Mouse (Mus musculus): ENCODE results near the gene Dock7.

The Dock7 gene

DNA sequence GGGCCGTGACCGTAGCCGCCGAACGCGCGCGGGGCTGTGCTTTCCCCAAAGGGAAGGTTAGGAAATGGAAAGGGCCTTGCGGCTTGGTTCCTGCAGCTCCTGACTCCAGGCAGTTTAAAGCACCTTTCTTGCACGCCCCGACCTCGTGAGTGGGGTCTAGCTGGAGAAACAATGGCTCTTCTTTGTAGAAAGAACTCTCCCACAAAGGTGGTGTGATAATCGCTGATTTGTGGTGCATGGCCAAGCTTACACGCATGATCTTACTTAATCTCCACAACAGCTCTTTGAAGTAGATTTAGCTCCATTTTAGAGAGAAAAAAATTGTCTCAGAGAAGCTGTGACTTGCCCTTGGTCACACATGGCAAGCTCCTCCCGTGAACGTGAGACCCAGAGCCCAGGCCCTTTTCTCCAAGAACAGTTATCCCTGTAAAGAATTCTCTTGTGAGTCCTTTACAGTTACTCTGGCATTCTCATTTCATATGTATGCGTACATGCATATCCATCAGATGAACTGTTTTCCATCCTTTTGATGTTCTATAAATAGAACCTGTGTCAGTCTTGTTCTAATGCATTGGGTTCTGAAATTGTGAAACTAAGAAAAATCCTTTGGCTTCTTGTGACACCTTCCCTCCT, 524 bp upstream of the Dock7 start:
- no peak for DNase-seq (ENCODE audit: low read depth)

DNA sequence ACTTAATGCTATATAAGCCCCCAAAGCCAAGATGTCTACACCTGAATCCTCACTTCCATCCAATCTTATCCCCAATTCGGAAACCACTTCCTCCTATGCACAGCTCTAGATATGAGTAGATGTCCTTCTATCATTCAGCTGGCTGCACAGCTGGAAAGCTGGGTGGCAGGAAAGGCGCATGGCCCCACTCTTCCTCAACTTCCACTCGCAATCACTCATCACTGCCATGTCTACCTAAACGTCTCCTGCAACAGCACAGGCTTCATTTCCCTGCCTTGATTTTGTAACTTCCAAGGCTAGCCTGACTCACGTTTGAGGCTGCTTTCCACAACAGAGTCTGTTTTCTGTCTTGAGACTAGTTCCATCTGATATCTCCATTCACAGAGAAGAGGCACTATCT, 1.7 kb downstream of the Dock7 start:
- DNase-seq (ENCODE audit: low read depth) = peak; percentile 34

DNA sequence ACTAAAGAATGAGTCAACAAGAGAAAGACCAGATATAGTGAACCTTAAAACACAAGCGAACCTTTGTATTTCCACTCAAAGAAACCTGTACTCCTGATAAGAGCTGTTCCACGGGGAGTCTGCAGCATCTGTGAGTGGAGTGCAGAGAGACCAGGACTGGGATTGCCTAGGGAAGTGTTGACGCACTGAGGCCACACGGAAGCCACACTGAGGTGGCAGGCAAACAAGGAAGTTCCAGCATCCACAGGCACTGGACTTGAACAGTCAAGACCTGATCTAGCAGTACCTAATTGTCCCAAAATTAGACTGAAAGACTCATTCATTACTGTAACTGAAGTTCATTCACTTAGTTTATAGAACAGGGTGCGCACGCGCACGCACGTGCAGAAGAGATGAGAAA, 4.9 kb downstream of the Dock7 start:
- no peak for DNase-seq (ENCODE audit: low read depth)

DNA sequence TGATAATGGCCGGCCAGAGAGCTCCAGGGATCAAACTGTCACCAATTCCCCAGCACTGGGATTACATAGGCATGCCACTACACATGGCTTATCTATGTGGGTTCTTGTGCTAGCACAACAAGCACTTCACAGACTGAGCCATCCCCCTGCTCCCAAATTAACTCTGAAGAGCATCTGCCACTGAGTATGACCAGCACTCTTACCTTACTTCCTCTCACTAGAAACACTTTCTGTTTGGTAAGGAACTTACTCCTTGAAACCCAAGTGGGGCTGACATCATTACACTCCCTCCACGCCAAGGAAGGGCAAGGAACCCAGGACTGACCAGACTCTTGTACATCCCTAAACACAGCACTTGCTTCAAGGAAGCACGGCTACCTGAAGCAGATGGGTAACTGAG, 9.0 kb downstream of the Dock7 start:
- DNase-seq (ENCODE audit: low read depth) = no peak

DNA sequence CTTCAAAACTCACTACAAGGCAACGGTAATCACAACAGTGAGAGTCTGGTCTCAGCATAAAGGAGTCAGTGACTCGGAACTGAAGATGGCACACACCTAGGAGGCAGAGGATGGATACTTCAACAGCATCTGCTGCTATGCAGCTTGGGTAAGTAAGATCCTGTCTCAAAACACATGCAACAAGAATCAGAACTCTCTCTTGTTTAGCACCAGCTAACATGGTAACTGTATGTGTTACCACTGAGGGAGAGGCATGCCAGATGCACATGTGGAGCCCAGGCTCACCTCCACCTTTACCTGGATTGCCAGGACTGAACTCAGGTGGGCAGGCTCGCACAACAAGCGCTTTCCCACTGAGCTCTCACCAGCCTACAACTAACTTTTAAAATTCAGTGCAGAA, 11.9 kb downstream of the Dock7 start:
- DNase-seq (ENCODE audit: low read depth) = no peak

DNA sequence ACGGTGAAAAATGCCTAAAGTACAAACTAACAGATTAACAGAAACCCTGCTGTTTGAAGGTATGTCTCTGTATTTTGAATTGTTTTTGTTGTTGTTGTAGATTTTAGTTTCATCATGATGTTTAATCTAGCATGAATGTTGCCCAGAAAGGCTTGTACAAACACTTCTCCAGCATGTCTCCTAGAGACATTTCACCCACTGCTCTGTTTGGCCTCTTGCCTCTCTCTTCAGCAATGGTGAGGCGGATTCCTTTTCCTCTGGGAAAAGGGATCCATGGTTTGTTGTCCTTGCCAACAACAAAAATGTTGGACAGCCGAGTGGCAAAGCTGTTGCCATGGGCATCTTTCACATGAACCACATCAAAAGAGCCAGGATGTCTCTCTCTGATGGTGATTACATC, 17.9 kb downstream of the Dock7 start:
- DNase-seq (ENCODE audit: low read depth) = no peak

DNA sequence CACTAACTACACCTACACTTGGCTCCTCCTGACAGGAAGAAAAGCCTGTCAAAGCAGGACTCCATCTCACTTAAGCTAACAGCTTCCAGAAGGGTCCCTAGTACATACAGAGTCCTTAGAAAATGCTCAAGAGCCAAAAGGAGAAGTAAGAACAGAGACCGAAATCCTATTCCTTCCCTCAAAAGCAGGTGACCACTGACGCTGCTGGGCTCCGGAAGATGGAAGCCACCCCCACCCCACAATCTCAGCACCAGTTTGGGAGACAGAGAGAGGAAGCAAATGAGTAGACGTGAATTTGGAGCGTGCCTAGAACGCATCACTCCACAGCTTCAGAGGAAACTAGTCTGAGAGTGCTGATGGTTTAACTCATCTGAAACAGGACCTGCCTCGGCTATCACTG, 20.0 kb downstream of the Dock7 start:
- DNase-seq (ENCODE audit: low read depth) = no peak

DNA sequence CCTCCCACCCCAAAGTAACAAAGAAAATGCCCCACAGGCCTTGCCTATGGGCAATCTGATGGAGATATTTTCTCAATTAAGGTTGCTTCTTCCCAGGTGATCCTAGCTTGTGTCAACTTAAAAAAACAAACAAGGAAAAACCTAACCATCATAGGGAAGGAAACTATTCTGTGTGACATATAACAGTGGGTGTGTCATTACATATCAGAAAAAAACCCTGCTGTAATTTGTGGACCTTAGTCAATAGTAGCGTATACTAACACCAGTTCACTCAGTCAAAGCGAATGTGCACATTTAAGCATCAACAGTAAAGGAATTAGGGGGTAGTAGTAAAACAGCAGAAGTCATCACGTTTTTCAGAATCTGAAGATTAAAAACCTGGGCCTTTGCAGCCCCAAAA, 28.9 kb downstream of the Dock7 start:
- no peak for DNase-seq (ENCODE audit: low read depth)

DNA sequence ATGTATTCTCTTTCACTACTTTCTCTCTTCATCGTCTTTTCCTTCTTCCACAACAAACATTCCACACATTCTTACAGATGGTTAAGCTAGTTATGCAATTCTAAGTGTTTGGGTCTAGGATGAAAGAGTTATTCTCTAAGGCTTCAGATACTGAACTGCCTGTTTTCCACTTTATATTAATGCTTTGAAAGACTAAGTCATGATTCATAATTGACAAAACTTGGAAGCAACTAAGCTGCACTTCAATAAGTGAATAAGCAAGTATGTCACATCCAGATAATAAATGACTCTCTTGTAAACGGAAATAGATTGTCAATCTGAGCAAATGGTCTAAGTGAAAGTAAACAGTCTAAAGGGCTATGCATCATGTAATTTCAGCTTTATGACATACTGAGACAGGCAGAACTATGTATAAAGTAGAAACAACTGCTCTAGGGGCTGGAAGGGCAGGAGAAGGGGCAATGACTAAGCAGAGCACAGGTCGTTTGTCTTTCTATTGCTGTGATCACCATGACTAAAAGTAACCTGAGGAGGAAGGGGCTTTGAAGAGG, 29.5 kb downstream of the Dock7 start:
- peak; percentile 69 for DNase-seq (ENCODE audit: low read depth)

DNA sequence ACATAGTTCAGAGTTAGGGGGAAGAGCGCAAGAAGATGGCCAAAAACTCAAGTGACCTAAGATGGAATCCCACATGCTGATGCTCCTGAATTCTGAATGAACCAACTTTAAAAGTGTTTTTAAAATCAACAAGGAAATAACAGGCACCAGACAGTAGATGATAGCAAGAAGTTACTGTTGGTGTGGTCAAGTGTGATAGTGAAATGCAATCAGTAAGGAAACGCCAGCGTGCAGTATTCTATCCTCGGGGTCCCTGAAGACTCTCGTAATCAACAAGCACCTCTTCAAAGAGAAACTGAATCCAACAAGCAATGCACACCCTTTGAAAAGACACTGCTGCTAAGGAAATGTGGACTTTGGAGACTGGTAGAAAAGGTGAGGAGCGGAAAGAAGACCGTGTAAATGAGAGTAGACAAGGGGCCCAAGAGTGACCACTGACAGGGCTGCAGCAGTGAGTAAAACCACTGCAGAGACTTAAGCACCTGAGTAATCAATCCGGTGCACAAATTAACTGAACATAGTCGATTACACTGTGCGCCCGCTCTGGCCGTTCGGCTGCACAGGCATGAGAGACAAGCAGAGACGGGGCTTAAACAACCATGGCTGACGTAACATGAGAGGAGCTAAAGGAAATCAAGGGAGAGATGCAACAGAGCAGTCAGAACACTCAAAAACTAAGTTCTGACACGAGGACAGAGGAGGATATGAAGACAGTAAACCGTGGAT, 32.8 kb downstream of the Dock7 start:
- DNase-seq (ENCODE audit: low read depth) = no peak

DNA sequence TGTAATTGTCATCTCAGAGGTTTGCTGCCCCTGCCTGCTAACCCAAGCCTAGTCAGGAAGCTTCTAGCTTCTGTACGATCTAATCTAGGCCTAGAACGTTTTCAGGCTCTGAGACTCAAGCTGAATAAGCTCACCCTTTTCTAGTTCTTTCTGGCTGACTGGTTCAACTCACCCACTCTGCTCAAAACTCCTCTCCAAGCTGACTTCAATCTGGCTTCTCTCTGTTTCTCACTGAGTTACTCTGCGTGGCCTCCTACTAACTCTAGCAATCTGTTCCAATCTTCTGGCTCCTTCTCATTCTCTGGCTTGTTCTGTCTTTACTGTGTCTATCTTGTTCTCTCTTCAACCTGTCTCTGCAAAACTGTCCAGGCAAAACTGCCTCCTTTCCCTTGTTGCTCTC, 36.9 kb downstream of the Dock7 start:
- no peak for DNase-seq (ENCODE audit: low read depth)

DNA sequence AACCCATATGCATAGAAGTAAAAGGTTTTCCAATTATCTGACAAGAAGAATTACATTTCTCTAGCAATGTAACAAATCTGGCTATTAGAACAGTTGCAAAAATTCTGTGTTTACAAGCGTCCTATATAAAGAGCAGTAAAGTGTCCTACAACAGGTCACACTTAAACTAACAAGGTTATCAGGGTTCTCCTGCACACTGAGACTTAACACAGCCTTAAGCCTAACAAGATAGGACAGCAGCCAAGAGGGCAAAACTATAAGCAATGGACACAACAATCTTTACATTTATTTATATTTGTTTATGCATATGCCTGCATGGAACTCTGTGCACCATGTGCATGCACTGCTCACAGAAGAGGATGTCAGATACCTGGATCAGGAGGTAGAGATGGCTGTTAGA, 39.5 kb downstream of the Dock7 start:
- DNase-seq (ENCODE audit: low read depth) = no peak

DNA sequence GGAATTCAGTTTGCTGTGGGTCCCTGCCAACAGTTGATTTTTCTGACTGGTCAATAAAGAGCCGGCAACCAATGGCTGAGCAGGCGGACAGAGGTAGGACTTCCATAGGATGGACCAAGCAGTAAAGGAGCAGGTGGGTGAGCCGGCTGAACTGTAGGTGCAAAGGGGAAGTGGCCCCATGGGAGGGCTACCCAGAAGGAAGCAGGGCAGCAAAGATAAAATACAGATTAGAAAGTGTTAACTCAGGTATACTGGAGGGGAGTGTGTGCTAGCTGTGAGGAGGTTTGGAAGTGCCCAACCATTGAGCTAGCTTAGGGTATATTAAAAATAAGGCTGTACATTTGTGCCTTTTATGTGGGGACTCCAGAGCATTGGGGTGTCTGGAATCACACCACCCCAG, 42.7 kb downstream of the Dock7 start:
- DNase-seq (ENCODE audit: low read depth) = no peak

DNA sequence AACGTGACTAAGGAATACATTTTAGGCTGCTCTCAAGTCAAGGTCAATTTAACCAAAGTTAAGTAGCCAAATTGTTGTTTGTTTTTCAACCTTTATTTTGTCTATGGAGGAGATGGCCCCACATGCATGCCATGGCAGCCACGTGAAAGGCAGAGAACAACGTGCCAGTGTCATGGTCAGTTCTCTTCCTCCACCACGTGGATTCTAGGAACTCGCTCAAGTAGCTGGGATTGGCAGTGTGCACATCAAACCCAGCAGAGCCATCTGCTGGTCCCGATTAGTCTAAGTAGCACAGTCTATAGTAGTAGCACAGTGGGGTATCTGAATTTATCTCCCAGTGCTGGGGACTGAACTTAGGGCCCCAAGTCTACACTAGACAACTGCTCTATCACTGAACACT, 51.9 kb downstream of the Dock7 start:
- no peak for DNase-seq (ENCODE audit: low read depth)

DNA sequence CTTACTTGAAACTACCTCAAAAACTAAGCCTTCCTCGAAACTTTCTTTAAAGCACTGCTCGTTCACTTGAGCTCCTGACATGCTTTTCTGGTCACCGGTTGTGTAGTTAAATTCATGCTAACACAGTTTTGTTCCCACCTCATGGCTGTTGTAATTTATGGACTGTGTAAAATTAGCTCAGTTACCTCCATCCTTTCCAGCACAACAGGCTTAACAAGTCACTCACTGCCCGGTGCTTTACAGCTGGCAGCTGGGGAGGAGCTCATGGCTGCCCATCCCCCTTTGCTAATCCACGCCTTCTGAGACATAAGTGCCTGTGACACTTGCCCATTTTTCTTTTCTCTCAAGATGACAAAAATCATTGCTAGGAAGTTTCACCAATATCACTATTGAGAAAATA, 56.2 kb downstream of the Dock7 start:
- DNase-seq (ENCODE audit: low read depth) = no peak

DNA sequence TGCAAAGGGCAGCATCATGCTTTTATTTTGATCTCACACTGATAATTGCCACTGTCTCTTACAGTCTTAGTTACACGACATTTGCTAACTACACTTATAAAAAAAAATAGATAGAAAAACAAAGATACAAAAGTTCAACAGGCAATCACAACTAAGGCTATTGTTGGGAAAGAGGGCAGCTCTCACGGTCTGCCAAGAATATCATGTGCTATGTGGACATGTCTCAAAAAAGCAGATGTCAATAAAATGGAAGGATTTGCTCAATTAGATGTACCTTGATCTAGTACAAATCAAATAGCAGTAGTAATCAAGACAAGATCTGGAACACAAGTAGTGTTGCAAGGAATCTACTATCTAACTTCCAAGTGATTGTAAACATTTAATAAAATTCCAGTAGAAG, 72.1 kb downstream of the Dock7 start:
- DNase-seq (ENCODE audit: low read depth) = no peak

DNA sequence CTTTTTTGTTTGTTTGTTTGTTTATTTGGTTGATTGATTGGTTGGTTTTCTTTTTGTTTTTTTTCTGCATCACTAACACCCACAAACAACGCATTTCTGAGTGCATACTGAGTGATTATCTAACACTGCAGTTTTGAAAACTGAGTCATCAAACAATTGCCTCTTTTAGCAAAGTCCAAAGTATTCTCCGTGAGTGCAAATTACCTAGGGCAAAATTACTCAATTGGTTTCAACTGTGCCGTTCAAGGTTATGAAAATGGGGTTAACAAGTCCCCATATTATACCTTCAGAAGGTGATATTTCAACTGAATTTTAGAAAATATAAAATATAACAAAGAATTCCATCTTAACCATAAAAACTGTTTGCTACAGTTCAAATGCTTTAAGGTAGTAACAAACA, 74.2 kb downstream of the Dock7 start:
- no peak for DNase-seq (ENCODE audit: low read depth)

DNA sequence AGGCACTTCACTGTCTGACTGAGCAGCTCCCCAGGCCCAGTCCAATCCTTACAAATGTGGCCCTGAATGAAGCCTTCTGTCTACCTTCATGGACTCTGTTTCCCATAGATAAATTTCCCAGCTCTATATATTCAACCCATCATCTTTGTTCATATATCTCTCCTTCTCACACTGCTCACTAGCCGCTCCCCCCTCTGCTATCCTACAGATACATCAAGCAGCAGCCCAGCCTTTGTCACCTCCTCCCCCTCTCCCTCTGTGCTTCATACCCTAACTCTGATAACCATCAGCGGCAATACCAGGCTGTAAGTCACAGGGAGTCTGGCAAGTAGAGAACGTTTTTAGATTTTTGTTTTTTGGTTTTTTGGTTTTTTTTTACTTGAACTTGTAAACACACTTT, 75.9 kb downstream of the Dock7 start:
- no peak for DNase-seq (ENCODE audit: low read depth)

DNA sequence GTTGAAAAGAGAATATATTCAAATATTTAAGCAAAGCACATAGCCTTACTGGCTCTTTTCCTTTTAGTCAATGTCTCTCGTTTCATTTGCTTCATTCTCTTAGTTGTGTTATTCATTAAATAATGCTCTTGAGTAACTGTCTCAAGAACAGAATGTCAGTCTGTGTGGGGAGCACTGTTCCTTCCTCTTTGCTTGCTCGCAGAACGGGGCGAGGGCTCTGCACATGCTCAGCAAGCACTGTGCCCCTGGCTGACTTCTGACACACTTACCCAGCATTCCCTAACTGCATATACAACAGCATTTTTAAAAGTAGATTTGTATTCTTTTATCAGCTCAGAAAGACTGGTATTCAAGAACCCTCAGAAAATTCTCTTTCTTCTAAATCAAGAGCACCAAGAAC, 87.8 kb downstream of the Dock7 start:
- DNase-seq (ENCODE audit: low read depth) = no peak

DNA sequence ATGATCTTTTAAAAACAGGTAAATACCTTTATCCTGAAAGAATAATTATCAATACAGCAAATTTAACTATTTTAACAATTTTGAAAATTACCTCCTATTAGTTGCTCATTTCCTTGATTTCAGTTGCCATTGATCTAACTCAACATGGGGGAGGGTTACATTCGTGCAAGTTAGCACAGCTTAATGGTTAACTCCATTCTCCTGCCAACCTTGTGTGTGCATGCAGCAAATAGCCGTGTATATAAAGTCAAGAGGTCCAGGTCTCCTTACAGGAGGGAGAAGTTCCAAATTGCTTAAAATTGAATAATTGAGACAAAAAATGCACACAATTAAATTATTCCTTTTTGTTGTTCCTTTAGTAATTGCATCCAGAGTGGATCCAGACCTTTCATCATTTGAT, 90.0 kb downstream of the Dock7 start, which contains the start of gene Angptl3:
Angptl3 (plus strand) TSS at position 269 of the 400 bp plus-strand sequence.
- no peak for DNase-seq (ENCODE audit: low read depth)

DNA sequence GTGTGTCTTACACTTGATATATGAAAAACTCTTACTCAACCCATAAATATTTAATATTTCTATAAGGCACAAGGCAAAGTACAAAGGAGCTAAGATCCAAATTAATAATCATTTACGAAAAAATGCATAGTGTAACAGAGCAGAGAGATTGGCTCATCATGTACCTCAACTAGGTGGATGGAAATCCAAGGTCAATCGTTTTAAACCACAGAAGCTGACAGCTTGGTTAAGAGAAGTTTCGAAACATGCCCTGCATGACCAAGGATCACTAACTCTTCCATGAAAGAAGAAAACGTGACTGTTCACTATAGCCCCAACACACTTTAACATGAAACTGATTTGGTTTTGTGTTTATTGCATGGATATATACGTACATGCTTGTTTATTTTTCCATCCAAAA, 92.3 kb downstream of the Dock7 start:
- DNase-seq (ENCODE audit: low read depth) = no peak

DNA sequence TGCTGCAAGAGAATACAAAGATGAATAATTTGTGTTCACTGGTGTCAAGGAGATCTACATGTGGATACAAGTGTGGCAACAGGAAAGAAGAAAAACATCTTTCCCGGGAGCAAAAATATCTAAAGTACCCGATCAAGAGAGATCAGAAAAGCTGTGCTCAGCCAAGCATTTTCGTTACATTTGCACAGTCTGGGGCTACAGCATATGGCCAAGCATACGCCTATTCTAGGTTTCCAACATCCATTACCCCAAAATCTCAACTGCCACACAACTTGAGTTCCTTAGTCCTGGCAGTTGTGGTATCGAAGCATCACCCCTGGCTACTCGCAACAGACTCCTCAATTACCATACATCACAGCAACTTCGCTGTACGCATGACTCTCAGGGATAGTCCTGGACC, 98.5 kb downstream of the Dock7 start:
- no peak for DNase-seq (ENCODE audit: low read depth)

DNA sequence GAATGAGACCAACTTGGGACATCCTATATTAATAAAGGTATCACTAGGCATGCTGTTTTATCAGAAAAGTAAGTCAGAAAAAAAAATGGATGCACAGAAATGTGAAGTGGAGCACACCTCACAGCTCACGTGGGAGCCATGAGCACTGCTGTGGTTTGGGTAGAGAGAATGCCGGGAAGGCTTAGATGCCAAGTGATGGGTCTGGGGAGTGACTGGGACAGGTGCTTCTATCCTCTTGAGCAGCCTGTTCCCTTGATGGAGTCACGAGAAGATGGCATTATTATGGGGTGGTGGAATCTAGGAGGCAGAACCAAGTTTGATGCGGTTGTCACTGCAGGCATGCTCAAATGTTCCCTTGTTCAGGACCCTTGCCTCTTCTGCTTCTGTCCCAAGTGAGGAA, 109.7 kb downstream of the Dock7 start:
- DNase-seq (ENCODE audit: low read depth) = no peak

DNA sequence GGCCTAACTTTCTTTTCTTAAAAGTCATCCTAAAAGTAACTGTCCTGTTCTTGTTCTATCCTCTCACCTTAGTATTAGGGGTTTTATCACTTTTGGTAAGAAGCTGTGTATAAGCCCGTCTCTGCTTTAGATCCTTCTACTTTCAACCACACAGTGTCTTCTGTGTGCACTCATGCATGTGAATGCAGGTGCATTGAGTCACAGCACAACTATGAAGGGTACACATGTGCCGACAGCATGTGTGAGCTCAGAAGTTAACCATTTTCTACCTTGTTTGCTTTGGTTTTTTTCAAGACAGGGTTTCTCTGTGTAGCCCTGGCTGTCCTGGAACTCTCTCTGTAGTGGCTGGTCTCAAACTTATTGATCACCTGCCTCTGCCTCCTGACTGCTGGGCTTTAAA, 114.4 kb downstream of the Dock7 start:
- no peak for DNase-seq (ENCODE audit: low read depth)
